Mouse (Mus musculus) kidney, embryonic 15.5 days (tissue): Measurements from ENCODE around the gene Slc6a2. TPM values are rescaled to one million over a fixed set of nuclear protein-coding genes. Genes with fewer than 3 reads are reported as not detected.

Experiments
- ATAC-seq: fragments of 200-750 bp; cut with Nextera tagmentation; replicated peaks from 2 replicates; pipeline ENCODE4 v1.8.0; 2017; ENCODE audit warnings: moderate TSS enrichment; ENCODE audit not compliant: low FRiP score
- H3K27ac ChIP-seq: fragments of 300-500 bp; sonication (generic); 2 replicates; pipeline ENCODE4 v1.5.1; 2015; ENCODE audit warnings: mild to moderate bottlenecking, inconsistent platforms
- H3K27me3 ChIP-seq: fragments of 300-500 bp; sonication (generic); 2 replicates; pipeline ENCODE4 v1.6.1; 2015; ENCODE audit warnings: inconsistent platforms
- H3K36me3 ChIP-seq: fragments of 300-500 bp; sonication (generic); 2 replicates; pipeline ENCODE4 v1.6.1; 2015; ENCODE audit warnings: inconsistent platforms
- H3K4me1 ChIP-seq: fragments of 300-500 bp; sonication (generic); 2 replicates; pipeline ENCODE4 v1.6.1; 2015; ENCODE audit warnings: inconsistent platforms
- H3K4me2 ChIP-seq: fragments of 300-500 bp; sonication (generic); 2 replicates; pipeline ENCODE4 v1.6.1; 2015; ENCODE audit warnings: moderate library complexity, mild to moderate bottlenecking, inconsistent platforms
- H3K4me3 ChIP-seq: fragments of 300-500 bp; sonication (generic); replicated peaks from 2 replicates; pipeline ENCODE4 v1.5.1; 2015; ENCODE audit warnings: mild to moderate bottlenecking, inconsistent platforms
- H3K9ac ChIP-seq: fragments of 300-500 bp; sonication (generic); 2 replicates; pipeline ENCODE4 v1.6.1; 2015; ENCODE audit warnings: mild to moderate bottlenecking, inconsistent platforms
- H3K9me3 ChIP-seq: fragments of 300-500 bp; sonication (generic); replicated peaks from 2 replicates; pipeline ENCODE4 v1.6.1; 2016; ENCODE audit warnings: inconsistent platforms
- WGBS: fragments of 180-500 bp; shearing (Covaris S2); methylation state at CpG from one replicate; pipeline ENCODE4 v1.1.7; 2015; ENCODE audit warnings: mixed read lengths; 5-methylcytosine and 5-hydroxymethylcytosine counted together
- polyA plus RNA-seq: library from polyadenylated mRNA; unstranded; fragments of >200 nt; fragmentation: Nextera tagmentation; extraction: Ambion mirVana; gene quantifications from 2 replicates; pipeline ENCODE4 v1.2.1, GENCODE M21; 2015

Slc6a2 gene
- polyA plus RNA-seq, 1 experiment from 2014 or later = 2.6 TPM

- H3K27ac ChIP-seq = no peak overlapping the region
- WGBS = 50% methylated on average over 5 of the region's 5 CpGs
Measured at GRCm38 (mm10) chr8:92972949-92973348, 13.1 kb downstream of the Slc6a2 start.

GRCm38 (mm10) chr8:92976656-92977055 is 16.8 kb downstream of the Slc6a2 start:
- no peak overlapping the region for H3K9ac ChIP-seq
- 81% methylated on average over 5 of the region's 5 CpGs for WGBS
- H3K4me1 ChIP-seq = no peaks in the 10 kb centered on the region
- no peaks in the 10 kb centered on the region for H3K9me3 ChIP-seq
- H3K36me3 ChIP-seq = no peaks in the 10 kb centered on the region
- H3K27ac ChIP-seq = no peak overlapping the region
- H3K4me2 ChIP-seq = no peak overlapping the region
- no peaks in the 10 kb centered on the region for H3K27me3 ChIP-seq
- no peak for ATAC-seq
- H3K4me3 ChIP-seq = no peak overlapping the region

More at GRCm38 (mm10) chr8:92972949-92973348, 13.1 kb downstream of the Slc6a2 start:
- Histone ChIP-seq H3K4me3 (no peak overlapping the region), H3K4me2 (no peak overlapping the region), H3K9ac (no peak overlapping the region), H3K9me3 (no peaks in the 10 kb centered on the region), H3K27me3 (no peaks in the 10 kb centered on the region), H3K36me3 (no peaks in the 10 kb centered on the region), H3K4me1 (no peaks in the 10 kb centered on the region)
- ATAC-seq = 0 out of 2 replicates have a peak, but pooled peaks have one; percentile 9

DNA sequence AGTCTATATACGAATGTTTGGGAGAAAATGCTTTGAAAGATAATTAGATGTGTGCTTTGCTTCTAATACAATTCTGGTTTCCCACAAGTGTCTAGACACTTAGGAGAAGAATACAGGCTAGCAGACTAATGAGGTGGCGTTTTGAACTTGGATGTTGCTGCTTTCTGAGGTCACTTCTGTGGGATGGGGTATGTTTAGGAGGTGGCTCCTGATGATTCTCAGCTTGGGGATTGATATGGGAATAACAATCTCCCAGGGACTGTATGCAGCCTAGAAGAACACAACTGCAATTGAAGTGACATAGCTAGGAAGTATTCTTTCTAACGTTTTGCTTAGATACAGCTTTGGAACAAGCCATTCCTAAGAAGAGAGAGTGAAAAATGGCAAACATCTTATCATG is 22.6 kb downstream of the Slc6a2 start:
- Histone ChIP-seq H3K27me3 (no peaks in the 10 kb centered on the region), H3K4me2 (no peak overlapping the region), H3K27ac (no peak overlapping the region), H3K36me3 (no peaks in the 10 kb centered on the region), H3K4me3 (no peak overlapping the region), H3K9ac (no peak overlapping the region), H3K4me1 (no peaks in the 10 kb centered on the region), H3K9me3 (no peaks in the 10 kb centered on the region)
- no peak for ATAC-seq
- 87% methylated on average over 3 of the region's 3 CpGs for WGBS

GRCm38 (mm10) chr8:92984376-92984775 is 24.5 kb downstream of the Slc6a2 start:
- Histone ChIP-seq H3K27ac (no peak overlapping the region), H3K27me3 (no peaks in the 10 kb centered on the region), H3K9ac (no peak overlapping the region), H3K36me3 (no peaks in the 10 kb centered on the region), H3K9me3 (no peaks in the 10 kb centered on the region), H3K4me3 (no peak overlapping the region), H3K4me1 (no peaks in the 10 kb centered on the region), H3K4me2 (no peak overlapping the region)
- 36% methylated on average over 2 of the region's 2 CpGs for WGBS
- no peak for ATAC-seq

- 30% methylated on average over 5 of the region's 5 CpGs for WGBS
- Histone ChIP-seq H3K27me3 (no peaks in the 10 kb centered on the region), H3K4me2 (no peak overlapping the region), H3K36me3 (no peaks in the 10 kb centered on the region), H3K4me3 (no peak overlapping the region), H3K4me1 (no peaks in the 10 kb centered on the region), H3K9me3 (no peaks in the 10 kb centered on the region), H3K9ac (no peak overlapping the region), H3K27ac (no peak overlapping the region)
- no peak for ATAC-seq
Measured at GRCm38 (mm10) chr8:92996840-92997239, 37.0 kb downstream of the Slc6a2 start.

DNA sequence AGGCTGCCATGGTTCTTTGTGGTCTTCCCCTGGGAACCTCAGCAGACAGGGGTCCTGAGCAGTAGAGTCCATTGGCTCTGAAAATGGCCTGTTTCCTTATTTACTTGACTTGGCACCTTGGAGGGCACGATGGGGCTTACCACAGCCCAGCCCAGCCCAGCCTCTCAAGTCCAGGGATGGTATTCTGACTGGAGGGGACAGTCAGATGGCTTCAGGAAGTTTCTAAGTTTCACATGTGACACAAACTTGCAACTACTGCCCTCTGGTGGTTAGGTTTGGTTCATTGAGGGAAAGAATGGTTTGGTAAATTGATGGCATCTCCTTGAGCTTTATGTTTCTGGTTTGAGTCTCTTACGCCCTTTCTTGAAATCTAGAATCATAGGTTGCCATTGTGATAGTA is 38.7 kb downstream of the Slc6a2 start:
- Histone ChIP-seq H3K9me3 (no peaks in the 10 kb centered on the region), H3K4me2 (no peak overlapping the region), H3K27ac (no peak overlapping the region), H3K4me1 (no peaks in the 10 kb centered on the region), H3K36me3 (no peaks in the 10 kb centered on the region), H3K4me3 (no peak overlapping the region), H3K27me3 (no peaks in the 10 kb centered on the region), H3K9ac (no peak overlapping the region)
- no peak for ATAC-seq
- 49% methylated on average over 2 of the region's 2 CpGs for WGBS

- no peak for ATAC-seq
Measured at GRCm38 (mm10) chr8:93010286-93010685, 50.4 kb downstream of the Slc6a2 start.

GRCm38 (mm10) chr8:93011439-93011838 is 51.6 kb downstream of the Slc6a2 start:
- no peak overlapping the region for H3K4me3 ChIP-seq
- peak; percentile 64; the same call in 1 of the 2 replicates for ATAC-seq
- 10% methylated on average over 9 of the region's 9 CpGs for WGBS

More at GRCm38 (mm10) chr8:93010286-93010685, 50.4 kb downstream of the Slc6a2 start:
- WGBS = 31% methylated on average over 5 of the region's 5 CpGs
- no peaks in the 10 kb centered on the region for H3K4me1 ChIP-seq
- H3K9ac ChIP-seq = no peak overlapping the region
- no peaks in the 10 kb centered on the region for H3K9me3 ChIP-seq
- no peak overlapping the region for H3K4me3 ChIP-seq
- H3K36me3 ChIP-seq = no peaks in the 10 kb centered on the region
- no peaks in the 10 kb centered on the region for H3K27me3 ChIP-seq
- no peak overlapping the region for H3K27ac ChIP-seq
- no peak overlapping the region for H3K4me2 ChIP-seq

GRCm38 (mm10) chr8:93012226-93012625 is 52.3 kb downstream of the Slc6a2 start:
- Histone ChIP-seq H3K27ac (no peak overlapping the region), H3K9me3 (no peaks in the 10 kb centered on the region), H3K4me3 (no peak overlapping the region), H3K27me3 (no peaks in the 10 kb centered on the region), H3K9ac (no peak overlapping the region), H3K36me3 (no peaks in the 10 kb centered on the region), H3K4me2 (no peak overlapping the region), H3K4me1 (no peaks in the 10 kb centered on the region)
- ATAC-seq = no peak
- WGBS = 79% methylated on average over 6 of the region's 6 CpGs

More at GRCm38 (mm10) chr8:93011439-93011838, 51.6 kb downstream of the Slc6a2 start:
- Histone ChIP-seq H3K27ac (no peak overlapping the region), H3K36me3 (no peaks in the 10 kb centered on the region), H3K4me2 (no peak overlapping the region), H3K9me3 (no peaks in the 10 kb centered on the region), H3K27me3 (no peaks in the 10 kb centered on the region), H3K4me1 (no peaks in the 10 kb centered on the region), H3K9ac (no peak overlapping the region)

DNA sequence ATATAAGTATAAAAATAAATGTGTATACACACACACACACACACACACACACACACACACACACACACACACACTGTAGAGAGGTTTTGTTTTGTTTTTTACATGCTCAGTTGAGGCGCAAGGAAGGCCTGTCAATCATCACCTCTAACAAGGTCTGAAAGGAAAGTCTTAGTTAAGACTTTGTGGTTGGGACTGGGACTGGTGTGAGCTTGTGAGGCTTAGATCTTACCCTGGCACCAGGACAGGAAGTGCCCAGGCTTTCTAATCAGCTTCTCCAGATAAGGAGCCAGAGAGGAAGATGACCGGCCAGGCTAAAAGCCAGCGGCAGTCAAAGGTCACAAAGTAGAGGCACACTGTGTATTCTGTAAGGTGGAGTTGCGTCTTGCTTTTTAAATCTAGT is 54.4 kb downstream of the Slc6a2 start:
- no peak overlapping the region for H3K4me3 ChIP-seq
- no peaks in the 10 kb centered on the region for H3K4me1 ChIP-seq
- H3K4me2 ChIP-seq = no peak overlapping the region
- no peaks in the 10 kb centered on the region for H3K36me3 ChIP-seq
- H3K9me3 ChIP-seq = no peaks in the 10 kb centered on the region
- WGBS = 81% methylated on average over 4 of the region's 4 CpGs
- H3K27ac ChIP-seq = no peak overlapping the region
- no peak for ATAC-seq
- no peak overlapping the region for H3K9ac ChIP-seq
- H3K27me3 ChIP-seq = no peaks in the 10 kb centered on the region

DNA sequence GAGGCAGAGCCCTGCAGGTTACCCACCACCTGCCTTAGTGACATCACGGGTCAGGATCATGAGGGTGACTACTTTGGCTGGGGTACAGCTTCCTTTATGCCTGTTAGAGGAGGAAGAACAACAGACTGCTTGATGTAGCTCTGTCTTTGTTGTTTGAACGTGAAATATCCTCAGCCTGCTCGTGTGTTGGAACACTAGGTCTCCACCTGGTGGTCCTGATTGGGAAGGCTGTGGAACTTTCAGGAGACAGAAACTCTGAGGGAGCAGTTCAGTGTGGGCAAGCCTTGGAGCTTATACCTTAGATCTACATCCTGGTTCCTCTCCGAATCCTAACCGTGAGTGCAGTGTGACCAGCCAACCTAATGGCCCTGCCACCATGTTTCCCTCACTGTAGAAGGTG is 61.9 kb downstream of the Slc6a2 start:
- Histone ChIP-seq H3K27ac (no peak overlapping the region), H3K9ac (no peak overlapping the region), H3K36me3 (no peaks in the 10 kb centered on the region), H3K4me1 (no peaks in the 10 kb centered on the region), H3K9me3 (no peaks in the 10 kb centered on the region), H3K4me3 (no peak overlapping the region), H3K27me3 (no peaks in the 10 kb centered on the region), H3K4me2 (no peak overlapping the region)
- 69% methylated on average over 5 of the region's 5 CpGs for WGBS
- ATAC-seq = no peak

DNA sequence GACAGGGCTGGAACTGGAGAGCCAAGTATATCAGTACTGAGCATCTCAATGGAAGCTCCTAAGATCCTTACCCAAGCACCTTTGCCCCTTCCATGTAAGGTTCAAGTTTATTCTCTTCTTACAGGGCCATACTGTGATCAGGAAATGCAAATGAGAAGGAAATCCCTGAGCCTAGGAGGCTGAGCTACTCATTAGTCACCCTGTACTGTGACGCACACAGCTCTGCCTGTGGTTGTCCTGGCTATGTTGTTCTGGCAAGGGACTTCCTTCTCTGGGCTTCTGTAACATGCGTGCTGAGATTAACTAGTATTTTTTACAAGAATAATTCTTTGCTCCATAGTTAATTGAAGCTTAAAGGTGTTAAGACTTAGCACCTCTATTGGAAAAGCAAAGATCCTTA is 70.8 kb downstream of the Slc6a2 start:
- H3K36me3 ChIP-seq = no peaks in the 10 kb centered on the region
- H3K4me3 ChIP-seq = no peak overlapping the region
- H3K27ac ChIP-seq = no peak overlapping the region
- WGBS = 66% methylated on average over 2 of the region's 2 CpGs
- no peak overlapping the region for H3K4me2 ChIP-seq
- no peak for ATAC-seq
- H3K4me1 ChIP-seq = no peaks in the 10 kb centered on the region
- H3K9me3 ChIP-seq = no peaks in the 10 kb centered on the region
- H3K9ac ChIP-seq = no peak overlapping the region
- no peaks in the 10 kb centered on the region for H3K27me3 ChIP-seq

- Histone ChIP-seq H3K27me3 (no peaks in the 10 kb centered on the region), H3K9ac (no peak overlapping the region), H3K4me2 (no peak overlapping the region), H3K27ac (no peak overlapping the region), H3K4me1 (no peaks in the 10 kb centered on the region), H3K9me3 (no peaks in the 10 kb centered on the region), H3K36me3 (no peaks in the 10 kb centered on the region), H3K4me3 (no peak overlapping the region)
- no peak for ATAC-seq
- WGBS = 23% methylated on average over 2 of the region's 2 CpGs
Measured at GRCm38 (mm10) chr8:93038831-93039230, 79.0 kb downstream of the Slc6a2 start.
